Mouse (Mus musculus) neural tube, embryonic 15.5 days (tissue): ENCODE measurements at regions not wholly inside any gene's neighbourhood (a gene's known extent, or its start where the extent isn't known, plus 50 kb on each side); places are given as distances from the start of the nearest gene placed in this dataset. TPM values are rescaled to one million over a fixed set of nuclear protein-coding genes. Genes with fewer than 3 reads are reported as not detected.

Experiments
- ATAC-seq: fragments of 200-750 bp; cut with Nextera tagmentation; 2 replicates; pipeline ENCODE4 v1.8.0; 2017; ENCODE audit warnings: mild to moderate bottlenecking, moderate TSS enrichment, moderate library complexity; ENCODE audit not compliant: low FRiP score
- H3K27ac ChIP-seq: fragments of 300-500 bp; sonication (generic); replicated peaks from 2 replicates; pipeline ENCODE4 v1.5.1; 2015; ENCODE audit warnings: mild to moderate bottlenecking, inconsistent platforms
- H3K27me3 ChIP-seq: fragments of 300-500 bp; sonication (generic); replicated peaks from 2 replicates; pipeline ENCODE4 v1.6.1; 2015; ENCODE audit warnings: inconsistent platforms
- H3K36me3 ChIP-seq: fragments of 300-500 bp; sonication (generic); 2 replicates; pipeline ENCODE4 v1.6.1; 2015; ENCODE audit warnings: inconsistent platforms
- H3K4me1 ChIP-seq: fragments of 300-500 bp; sonication (generic); 2 replicates; pipeline ENCODE4 v1.6.1; 2015; ENCODE audit warnings: inconsistent platforms
- H3K4me2 ChIP-seq: fragments of 300-500 bp; sonication (generic); 2 replicates; pipeline ENCODE4 v1.6.1; 2015; ENCODE audit warnings: inconsistent platforms, mild to moderate bottlenecking, moderate library complexity
- H3K4me3 ChIP-seq: fragments of 300-500 bp; sonication (generic); replicated peaks from 2 replicates; pipeline ENCODE4 v1.5.1; 2015; ENCODE audit warnings: mild to moderate bottlenecking, inconsistent platforms
- H3K9ac ChIP-seq: fragments of 300-500 bp; sonication (generic); replicated peaks from 2 replicates; pipeline ENCODE4 v1.6.1; 2015; ENCODE audit warnings: mild to moderate bottlenecking, inconsistent platforms
- H3K9me3 ChIP-seq: fragments of 300-500 bp; sonication (generic); replicated peaks from 2 replicates; pipeline ENCODE4 v1.6.1; 2016; ENCODE audit warnings: inconsistent platforms
- WGBS: fragments of 180-500 bp; shearing (Covaris S2); methylation state at CpG from one replicate; pipeline ENCODE4 v1.1.7; 2015; ENCODE audit warnings: mixed read lengths; 5-methylcytosine and 5-hydroxymethylcytosine counted together
- microRNA-seq: library from miRNA; unstranded; fragments of <30 nt; microRNA quantifications from one replicate; pipeline ENCODE4, GENCODE M21; 2017

DNA sequence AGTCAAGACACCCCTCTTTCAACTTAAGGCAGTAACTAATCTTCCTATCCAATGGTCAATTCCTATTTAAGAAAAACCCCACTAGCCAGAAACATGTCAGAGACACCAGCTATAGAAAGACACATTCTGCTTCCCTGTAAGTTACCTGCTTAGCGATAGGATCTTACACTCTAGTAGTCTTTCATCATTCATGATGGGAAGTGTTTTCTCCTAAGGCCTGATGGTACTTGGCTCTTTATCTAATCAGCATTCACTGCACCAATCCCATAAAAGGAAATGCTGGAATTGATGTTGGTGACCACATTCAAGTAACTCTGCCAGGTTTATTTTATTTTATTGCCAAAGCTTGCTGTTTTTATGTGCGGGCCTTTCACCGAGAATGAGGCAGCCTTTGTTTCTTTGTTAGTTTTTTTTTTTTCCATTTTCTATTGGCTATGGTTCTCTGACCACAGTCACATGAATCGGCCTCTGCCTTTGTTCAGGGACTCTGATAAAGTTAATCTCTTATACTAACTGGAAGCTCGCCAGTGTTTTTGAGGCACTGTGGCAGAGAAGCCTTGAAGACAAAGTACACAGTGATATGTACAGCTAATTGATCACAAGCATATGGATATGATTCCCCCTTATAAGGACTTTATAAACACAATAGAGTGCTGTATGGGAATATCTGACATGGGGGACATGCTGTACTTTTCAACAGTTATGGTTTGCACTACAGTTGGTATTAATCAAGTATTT lies 166.0 kb upstream of the Chrm3 start:
- Histone ChIP-seq H3K9ac (no peak overlapping the region), H3K4me1 (no peaks in the 10 kb centered on the region), H3K27ac (no peak overlapping the region), H3K4me3 (no peak overlapping the region), H3K36me3 (no peaks in the 10 kb centered on the region), H3K4me2 (no peak overlapping the region), H3K9me3 (no peaks in the 10 kb centered on the region), H3K27me3 (no peaks in the 10 kb centered on the region)
- 48% methylated on average over 5 of the region's 5 CpGs for WGBS
- no peak for ATAC-seq

DNA sequence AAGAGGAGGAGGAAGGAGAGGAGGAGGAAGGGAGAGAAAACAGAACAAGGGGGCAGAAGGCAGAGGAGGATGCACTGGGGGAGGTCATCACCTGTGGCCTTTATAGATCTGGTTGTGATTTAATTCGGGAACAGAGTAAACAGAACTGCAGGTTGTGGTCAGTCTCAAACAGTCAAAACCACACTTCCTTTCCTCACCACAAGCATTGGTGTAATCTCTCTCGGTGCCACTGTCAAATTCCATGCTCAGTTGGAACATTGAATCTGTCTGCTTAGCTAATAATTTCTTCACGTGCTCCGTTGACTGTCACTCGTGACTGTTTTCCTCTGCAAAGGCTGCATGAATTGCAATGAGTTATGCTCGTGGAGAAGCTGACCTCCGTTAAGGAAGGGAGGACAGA lies 143.6 kb upstream of the Chrm3 start:
- Histone ChIP-seq H3K9ac (no peak overlapping the region), H3K4me1 (no peaks in the 10 kb centered on the region), H3K4me2 (no peak overlapping the region), H3K36me3 (no peaks in the 10 kb centered on the region), H3K9me3 (no peaks in the 10 kb centered on the region), H3K27me3 (no peaks in the 10 kb centered on the region), H3K27ac (no peak overlapping the region), H3K4me3 (no peak overlapping the region)
- 55% methylated on average over 7 of the region's 7 CpGs for WGBS
- no peak for ATAC-seq

DNA sequence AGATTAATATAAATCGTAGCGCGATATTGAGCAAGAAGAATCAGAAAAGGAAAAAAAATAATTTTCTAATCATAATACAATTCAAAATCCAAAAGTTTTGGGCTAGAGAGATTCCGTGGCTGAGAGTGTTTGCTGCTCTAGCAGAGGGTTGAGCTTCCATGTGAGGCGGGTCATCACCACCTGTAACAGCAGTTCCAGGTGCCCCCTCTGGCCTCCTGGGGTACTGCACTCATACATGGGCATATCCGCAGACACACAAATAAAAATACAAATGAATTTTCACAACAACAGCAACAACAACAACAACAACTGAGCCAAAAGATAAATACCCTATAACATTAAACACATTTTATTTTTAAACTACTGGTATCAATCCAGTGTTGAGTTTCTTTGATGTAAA lies 94.7 kb upstream of the Chrm3 start:
- Histone ChIP-seq H3K9ac (no peak overlapping the region), H3K4me3 (no peak overlapping the region), H3K27me3 (no peaks in the 10 kb centered on the region), H3K4me1 (no peaks in the 10 kb centered on the region), H3K9me3 (no peaks in the 10 kb centered on the region), H3K36me3 (no peaks in the 10 kb centered on the region), H3K4me2 (no peak overlapping the region), H3K27ac (no peak overlapping the region)
- ATAC-seq = no peak
- 92% methylated on average over 6 of the region's 6 CpGs for WGBS

DNA sequence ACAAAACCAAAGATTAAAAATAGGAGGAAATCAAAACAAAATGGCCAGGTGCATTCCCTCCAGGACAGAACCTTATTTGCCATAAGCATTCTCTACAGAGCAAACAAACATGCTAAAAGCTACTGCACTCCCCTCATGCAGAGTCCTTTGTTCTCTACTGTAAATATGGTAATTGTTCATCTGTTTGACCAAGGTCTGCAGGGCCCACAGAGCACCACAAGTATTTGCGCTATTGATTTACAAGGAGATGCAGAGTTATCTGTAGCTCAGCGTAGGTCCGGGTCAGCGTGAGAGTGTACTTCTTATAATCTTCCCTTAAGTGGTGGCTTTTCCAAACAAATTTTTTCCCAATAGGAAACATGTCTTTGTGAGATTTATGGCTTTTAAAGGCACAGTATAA lies 94.0 kb upstream of the Chrm3 start:
- ATAC-seq = no peak
- Histone ChIP-seq H3K27me3 (no peaks in the 10 kb centered on the region), H3K4me3 (no peak overlapping the region), H3K36me3 (no peaks in the 10 kb centered on the region), H3K9ac (no peak overlapping the region), H3K9me3 (no peaks in the 10 kb centered on the region), H3K27ac (no peak overlapping the region), H3K4me1 (no peaks in the 10 kb centered on the region), H3K4me2 (no peak overlapping the region)
- WGBS = 88% methylated on average over 4 of the region's 4 CpGs

DNA sequence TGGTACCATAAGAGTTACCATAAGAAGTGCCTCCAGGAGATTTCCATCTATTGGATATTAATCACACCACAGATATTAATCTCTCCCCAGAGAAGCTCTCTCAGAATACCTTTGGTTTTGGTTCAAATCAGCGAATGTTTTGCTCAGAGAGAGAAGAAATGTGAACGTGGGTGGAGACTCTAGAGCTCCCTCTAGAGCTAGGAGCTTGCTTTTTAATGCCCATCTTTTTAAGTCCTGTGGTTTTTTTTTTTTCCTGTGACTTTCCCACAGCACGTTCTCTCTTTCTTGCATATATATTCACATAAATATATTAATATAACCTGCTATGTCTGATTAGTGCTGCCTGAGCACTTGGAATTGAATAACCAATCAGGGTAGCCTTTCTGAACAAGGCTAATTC lies 90.4 kb upstream of the Chrm3 start:
- 46% methylated on average over 3 of the region's 3 CpGs for WGBS
- no peaks in the 10 kb centered on the region for H3K36me3 ChIP-seq
- H3K4me2 ChIP-seq = no peak overlapping the region
- H3K9me3 ChIP-seq = no peaks in the 10 kb centered on the region
- no peak overlapping the region for H3K27ac ChIP-seq
- no peaks in the 10 kb centered on the region for H3K4me1 ChIP-seq
- no peak overlapping the region for H3K4me3 ChIP-seq
- no peak overlapping the region for H3K9ac ChIP-seq
- no peaks in the 10 kb centered on the region for H3K27me3 ChIP-seq
- no peak for ATAC-seq

DNA sequence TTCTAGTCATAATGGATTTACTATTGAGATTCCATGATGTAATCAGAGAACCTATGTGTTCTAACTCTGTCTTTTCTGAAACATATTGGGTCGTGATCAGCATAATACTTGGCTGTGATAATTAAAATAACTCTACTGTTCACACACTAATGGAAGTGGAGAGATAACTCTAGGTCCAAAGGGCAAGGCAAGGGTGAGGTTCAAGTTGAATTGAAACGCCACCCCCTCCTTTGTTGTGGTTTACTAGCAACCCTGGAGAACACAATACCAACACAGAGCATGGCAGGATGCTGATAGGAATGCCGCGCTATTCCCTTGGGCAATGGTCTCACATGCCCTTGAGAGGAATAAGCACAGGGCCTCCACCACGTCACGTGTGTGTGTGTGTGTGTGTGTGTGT lies 88.9 kb upstream of the Chrm3 start:
- no peak overlapping the region for H3K4me3 ChIP-seq
- WGBS = 86% methylated on average over 6 of the region's 6 CpGs
- no peaks in the 10 kb centered on the region for H3K27me3 ChIP-seq
- H3K4me1 ChIP-seq = no peaks in the 10 kb centered on the region
- no peak overlapping the region for H3K27ac ChIP-seq
- no peak for ATAC-seq
- no peaks in the 10 kb centered on the region for H3K36me3 ChIP-seq
- no peak overlapping the region for H3K9ac ChIP-seq
- H3K9me3 ChIP-seq = no peaks in the 10 kb centered on the region
- H3K4me2 ChIP-seq = no peak overlapping the region

DNA sequence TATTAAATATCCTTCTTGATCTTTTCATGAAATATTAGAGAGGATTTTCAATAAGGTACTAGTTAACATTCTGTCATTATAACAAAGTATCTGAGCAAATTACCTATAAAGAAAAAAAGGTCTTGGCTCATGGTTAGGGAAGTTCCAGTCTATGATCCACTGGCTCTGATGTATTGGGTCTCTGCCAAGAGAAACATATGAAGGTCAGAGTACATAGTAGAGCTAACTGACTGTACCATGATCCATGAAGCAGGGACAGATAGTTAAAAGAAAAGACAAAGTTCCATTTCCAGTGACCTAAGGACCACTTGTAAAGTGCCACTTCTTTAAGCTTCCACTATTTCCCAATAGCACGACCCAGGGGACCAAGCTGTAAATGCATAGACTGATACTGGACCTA lies 87.2 kb upstream of the Chrm3 start:
- Histone ChIP-seq H3K4me1 (no peaks in the 10 kb centered on the region), H3K27ac (no peak overlapping the region), H3K27me3 (no peaks in the 10 kb centered on the region), H3K4me2 (no peak overlapping the region), H3K9ac (no peak overlapping the region), H3K36me3 (no peaks in the 10 kb centered on the region), H3K4me3 (no peak overlapping the region), H3K9me3 (no peaks in the 10 kb centered on the region)
- no peak for ATAC-seq
- 95% methylated on average over 1 of the region's 1 CpGs for WGBS

DNA sequence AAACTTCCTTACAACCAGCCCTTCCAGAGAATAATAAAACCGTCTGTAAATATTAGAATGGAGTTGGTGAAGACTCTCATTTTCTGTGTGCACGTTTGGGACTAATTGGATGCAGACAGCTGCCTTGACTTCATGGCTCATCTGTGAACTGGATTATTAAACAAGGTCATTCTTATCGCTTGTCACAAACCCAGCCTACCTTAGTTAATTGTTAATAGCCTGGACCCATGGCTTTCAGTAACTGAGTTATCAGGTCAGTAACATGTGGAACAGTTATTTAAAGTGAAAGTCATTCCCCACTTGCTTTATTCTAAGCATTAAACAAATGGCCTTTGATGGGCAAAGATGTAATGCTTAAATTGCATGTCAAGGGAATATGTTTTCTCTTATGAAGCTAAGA lies 85.0 kb upstream of the Chrm3 start:
- H3K4me2 ChIP-seq = no peak overlapping the region
- no peak overlapping the region for H3K9ac ChIP-seq
- no peaks in the 10 kb centered on the region for H3K27me3 ChIP-seq
- H3K36me3 ChIP-seq = no peaks in the 10 kb centered on the region
- no peaks in the 10 kb centered on the region for H3K9me3 ChIP-seq
- no peak for ATAC-seq
- 51% methylated on average over 3 of the region's 3 CpGs for WGBS
- no peak overlapping the region for H3K27ac ChIP-seq
- H3K4me1 ChIP-seq = no peaks in the 10 kb centered on the region
- H3K4me3 ChIP-seq = no peak overlapping the region

Small RNA genes lying in the stretch of these regions (microRNA-seq; reads per million reads assigned to microRNA genes)
- not detected for gene Gm23415
